Mouse (Mus musculus) kidney, adult 9 months (tissue): ENCODE data around the gene Dlgap4.

ENCODE experiments used
- DNase-seq: peaks from one replicate; pipeline ENCODE4 v3.0.0; 2022

Dlgap4 gene

GRCm38 (mm10) chr2:156663162-156663561 is 49.7 kb downstream of the Dlgap4 start:
- no peak for DNase-seq

- no peak for DNase-seq
Measured at GRCm38 (mm10) chr2:156664407-156664806, 50.9 kb downstream of the Dlgap4 start.

- DNase-seq = no peak
Measured at GRCm38 (mm10) chr2:156664993-156665518, 51.6 kb downstream of the Dlgap4 start.

GRCm38 (mm10) chr2:156665620-156666196 is 52.2 kb downstream of the Dlgap4 start:
- no peak for DNase-seq

- no peak for DNase-seq
Measured at GRCm38 (mm10) chr2:156666231-156666630, 52.7 kb downstream of the Dlgap4 start.

- no peak for DNase-seq
Measured at GRCm38 (mm10) chr2:156667290-156667689, 53.8 kb downstream of the Dlgap4 start.

DNA sequence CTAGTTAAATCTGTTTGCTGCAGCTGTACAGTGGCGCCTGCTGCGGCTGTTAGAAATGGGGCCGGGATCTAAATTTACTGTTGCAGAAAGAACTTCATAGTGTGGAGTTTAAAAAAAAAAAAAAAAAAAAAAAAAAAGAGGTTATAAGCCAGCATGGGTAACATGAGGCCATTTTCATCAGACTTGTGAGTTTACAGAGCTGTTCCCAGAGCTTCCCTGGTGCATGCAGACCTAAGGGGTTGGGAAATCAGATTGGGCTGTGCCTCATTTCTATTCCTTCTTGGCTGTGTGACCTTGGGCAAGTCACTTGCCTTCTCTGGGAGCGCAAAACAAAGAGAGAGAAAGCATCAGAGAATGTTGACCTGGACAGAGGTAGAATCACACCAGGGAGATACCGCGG is 55.1 kb downstream of the Dlgap4 start:
- no peak for DNase-seq

- DNase-seq = no peak
Measured at GRCm38 (mm10) chr2:156673307-156673706, 59.8 kb downstream of the Dlgap4 start.

- DNase-seq = no peak
Measured at GRCm38 (mm10) chr2:156673881-156674669, 60.6 kb downstream of the Dlgap4 start.

DNA sequence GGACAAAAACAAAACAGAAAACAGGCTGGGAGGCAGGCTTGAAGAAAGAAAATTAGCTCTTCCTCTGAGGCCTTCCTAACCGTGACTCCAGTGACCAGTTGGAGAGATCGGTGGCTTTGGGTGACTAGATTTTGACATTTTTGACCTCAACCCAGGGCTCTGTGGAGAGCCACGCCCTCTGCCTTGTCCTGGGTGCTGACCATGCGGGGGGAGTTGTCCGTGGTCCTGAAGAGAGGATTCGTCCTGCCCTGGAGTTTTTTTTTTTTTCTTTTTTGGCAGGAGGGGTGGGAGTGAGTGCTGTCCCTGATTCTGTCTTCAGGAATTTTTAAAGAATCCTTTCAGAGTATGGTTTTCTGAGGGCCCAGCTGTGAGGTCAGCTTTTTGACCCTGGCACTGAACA is 63.4 kb downstream of the Dlgap4 start:
- peak; percentile 20 for DNase-seq

GRCm38 (mm10) chr2:156678112-156678511 is 64.6 kb downstream of the Dlgap4 start:
- no peak for DNase-seq

- DNase-seq = no peak
Measured at GRCm38 (mm10) chr2:156682965-156683364, 69.5 kb downstream of the Dlgap4 start.

GRCm38 (mm10) chr2:156685999-156686398 is 72.5 kb downstream of the Dlgap4 start:
- DNase-seq = no peak

GRCm38 (mm10) chr2:156686754-156687153 is 73.2 kb downstream of the Dlgap4 start:
- no peak for DNase-seq

DNA sequence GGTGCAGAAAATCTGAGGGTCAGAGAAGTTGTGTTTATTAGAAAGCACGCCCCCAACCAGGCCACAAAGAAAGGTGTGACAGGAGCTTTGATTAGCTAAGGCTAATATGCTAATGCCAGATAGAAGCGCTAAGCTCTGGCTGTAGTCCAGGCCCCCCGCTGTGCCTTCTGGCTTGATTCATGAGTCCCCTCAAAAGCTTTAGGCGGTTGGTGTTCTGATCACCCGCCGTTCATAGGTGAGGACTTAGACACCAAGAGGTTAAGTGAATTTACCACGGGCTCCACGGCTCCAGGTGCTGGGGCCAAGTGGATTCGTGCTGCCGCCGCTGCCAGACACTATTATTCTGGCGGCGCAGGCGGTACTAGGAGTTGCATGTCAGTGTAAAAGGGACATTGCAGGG is 75.1 kb downstream of the Dlgap4 start:
- DNase-seq = no peak

- DNase-seq = no peak
Measured at GRCm38 (mm10) chr2:156690833-156691232, 77.3 kb downstream of the Dlgap4 start.

GRCm38 (mm10) chr2:156691746-156692145 is 78.2 kb downstream of the Dlgap4 start:
- no peak for DNase-seq

GRCm38 (mm10) chr2:156693241-156693807 is 79.8 kb downstream of the Dlgap4 start:
- DNase-seq = no peak

DNA sequence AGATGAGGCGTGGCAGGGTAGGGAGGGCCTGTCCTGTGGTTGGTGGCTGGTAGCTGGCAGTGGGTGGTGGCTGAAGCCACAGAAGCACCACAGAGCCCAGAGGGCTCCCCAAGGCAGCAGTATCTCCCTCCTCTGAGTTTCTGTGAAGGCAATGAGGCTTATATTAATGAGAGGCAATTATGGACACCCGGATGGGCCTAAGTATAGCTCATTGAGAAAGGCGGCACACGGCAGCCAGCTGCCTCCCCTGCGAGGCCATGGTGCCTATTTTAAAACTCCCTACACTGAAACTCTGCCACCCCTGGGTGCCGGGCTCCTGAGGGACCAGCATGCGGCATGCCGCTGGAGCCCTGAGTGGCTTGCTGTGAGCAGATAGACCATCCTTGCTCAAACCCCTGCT is 83.8 kb downstream of the Dlgap4 start:
- no peak for DNase-seq

GRCm38 (mm10) chr2:156698168-156698567 is 84.7 kb downstream of the Dlgap4 start:
- no peak for DNase-seq

DNA sequence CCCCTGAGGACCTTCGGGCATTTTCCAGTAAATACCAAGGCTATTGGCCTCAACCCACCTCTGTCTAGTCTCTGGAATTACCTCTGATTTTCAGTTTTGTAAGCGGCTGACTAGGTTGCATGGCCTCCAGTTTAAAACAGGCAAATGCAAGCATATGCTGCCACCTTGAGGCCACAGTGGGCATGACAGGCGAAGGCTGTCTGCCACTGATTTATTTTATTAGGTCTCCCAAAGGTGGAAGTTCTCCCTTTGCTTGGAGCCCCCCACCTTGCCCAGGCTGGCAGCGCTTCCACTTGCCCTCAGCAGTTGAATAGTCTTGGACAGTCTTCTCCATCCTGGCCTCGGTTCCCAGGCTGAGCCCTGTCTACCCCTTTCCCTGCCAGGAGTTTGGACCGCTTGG is 92.0 kb downstream of the Dlgap4 start:
- peak; percentile 82 for DNase-seq

DNA sequence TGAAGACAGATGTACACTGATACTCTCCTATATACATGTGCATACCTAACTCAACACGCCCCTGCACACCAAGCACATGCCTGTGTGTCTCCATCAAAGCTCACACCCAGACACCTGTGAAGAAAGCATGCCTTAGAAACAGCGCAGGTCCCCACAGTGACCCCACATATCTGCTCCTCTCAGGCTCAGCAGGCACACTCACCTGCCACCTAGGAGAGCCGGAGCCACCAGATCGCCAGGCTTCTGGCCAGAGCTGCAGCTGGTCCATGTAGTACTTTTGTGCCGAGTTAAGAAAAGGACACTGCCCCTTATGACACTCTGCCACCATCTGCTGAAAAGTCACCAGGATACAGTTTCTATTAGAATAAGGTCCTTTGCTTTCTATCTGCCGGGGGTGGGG is 103.2 kb downstream of the Dlgap4 start:
- DNase-seq = no peak

DNA sequence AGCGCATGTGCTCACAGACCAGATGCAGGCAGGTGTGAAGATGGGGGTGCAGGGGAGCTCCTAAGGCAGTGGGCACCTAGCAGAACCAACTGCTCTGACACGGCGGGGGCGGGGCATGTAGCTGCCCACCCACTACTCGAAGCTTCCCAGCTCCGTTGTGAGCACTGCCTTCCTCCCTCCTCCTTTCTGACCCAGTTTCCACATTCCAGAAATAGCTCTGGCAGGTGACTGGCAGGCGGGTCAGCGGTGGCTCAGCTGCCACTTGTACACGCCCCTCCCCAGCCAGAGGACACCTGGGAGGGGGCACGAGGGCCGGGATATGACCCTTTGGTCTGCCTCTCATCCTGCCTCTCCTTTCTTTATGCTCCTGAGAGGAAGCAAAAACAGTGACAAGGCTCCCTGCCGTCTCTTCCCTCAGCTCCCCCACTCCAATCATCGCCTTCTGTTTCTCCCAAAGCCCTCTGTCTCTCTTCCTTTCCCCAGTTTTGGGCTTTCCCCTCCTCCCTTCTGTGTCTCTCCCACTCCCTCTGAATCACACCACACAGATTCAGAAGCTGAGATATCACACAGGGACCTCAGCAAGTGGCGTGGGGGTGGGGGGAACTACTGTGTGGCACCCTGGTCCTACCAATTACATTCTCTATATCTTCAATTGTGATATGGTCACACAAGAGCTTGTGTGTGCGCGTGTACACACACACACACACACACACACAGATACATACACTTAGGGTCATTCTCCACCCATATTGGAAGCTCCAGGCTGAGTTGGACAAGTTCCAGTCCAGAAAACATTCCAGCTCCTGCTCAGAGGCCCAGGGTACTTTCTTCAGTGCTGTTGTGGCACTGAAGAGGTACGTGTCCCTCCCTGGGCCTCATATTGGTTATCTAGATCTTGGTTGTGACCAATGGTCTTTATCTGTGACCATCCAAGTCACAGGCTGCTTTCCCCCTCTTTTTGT is 104.1 kb downstream of the Dlgap4 start:
- DNase-seq = peak; percentile 66
